Mouse (Mus musculus): Measurements from ENCODE around the gene Slc2a13. TPM values are rescaled to one million over a fixed set of nuclear protein-coding genes. Genes with fewer than 3 reads are reported as not detected.
A peak's percentile ranks its signal among the peaks of the same experiment; 100 is the strongest.

Slc2a13 gene
- polyA plus RNA-seq, 1 experiment = 2.0 TPM

DNA sequence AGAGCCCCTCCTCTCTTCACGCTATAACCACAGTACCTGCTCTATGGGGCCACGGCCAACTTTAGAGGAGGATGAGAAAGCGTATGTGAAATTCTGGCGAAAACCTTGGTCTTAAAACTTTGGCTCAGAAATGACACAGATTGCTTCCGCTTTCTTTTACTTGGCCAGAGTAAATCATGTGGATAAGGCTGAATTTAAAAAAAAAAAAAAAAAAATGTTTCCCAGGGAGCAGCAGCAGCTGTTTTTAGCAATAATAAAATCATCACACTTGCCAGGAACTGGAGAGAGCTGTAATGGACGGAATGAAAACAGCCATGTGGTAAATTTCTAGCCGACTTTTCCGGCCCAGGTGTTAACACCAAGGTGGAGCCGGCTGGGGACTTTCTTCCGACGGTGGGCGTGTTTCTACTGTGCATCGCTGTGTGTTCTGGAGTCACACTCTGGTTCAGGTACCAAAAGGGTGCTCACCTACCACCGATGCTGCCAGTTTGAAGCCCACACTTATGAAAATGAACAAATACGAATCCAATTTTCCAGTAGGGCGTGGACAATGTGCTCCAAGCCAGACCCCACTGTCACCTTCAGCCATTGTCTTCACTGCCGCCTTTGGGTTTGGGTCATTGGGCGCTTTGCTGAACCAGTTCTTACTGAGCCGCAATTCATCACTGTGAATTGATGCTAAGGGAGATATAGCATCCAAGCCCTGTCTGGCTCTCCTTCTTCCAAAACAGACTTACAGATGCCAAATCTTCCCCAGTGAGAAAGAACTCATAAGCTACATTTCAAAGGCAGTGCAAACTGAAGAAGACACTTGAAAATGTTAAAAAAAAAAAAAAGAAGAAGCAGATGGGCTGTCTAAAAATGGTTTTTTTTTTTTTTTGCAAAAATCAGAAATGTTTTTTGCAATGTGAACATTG is 258.4 kb downstream of the Slc2a13 start:
- no peak for DNase-seq
- Histone ChIP-seq H3K4me3 (replicated peaks; ENCODE audit: extremely low read depth, low read depth, low read length) (no peak overlapping the region), H3K4me1 (ENCODE audit: control insufficient read depth, insufficient read depth, low read length) (no peaks in the 10 kb centered on the region; the same call in 1 of the 2 replicates)
- 77% methylated on average over 19 of the region's 19 CpGs for WGBS
- no peak for TF ChIP-seq CTCF (IDR thresholded peaks at IDR 0.05; ENCODE audit: insufficient read depth, low read length)
- no peak for TF ChIP-seq POLR2A (IDR thresholded peaks at IDR 0.05; ENCODE audit: borderline replicate concordance, extremely low read depth, low read depth, low read length)

DNA sequence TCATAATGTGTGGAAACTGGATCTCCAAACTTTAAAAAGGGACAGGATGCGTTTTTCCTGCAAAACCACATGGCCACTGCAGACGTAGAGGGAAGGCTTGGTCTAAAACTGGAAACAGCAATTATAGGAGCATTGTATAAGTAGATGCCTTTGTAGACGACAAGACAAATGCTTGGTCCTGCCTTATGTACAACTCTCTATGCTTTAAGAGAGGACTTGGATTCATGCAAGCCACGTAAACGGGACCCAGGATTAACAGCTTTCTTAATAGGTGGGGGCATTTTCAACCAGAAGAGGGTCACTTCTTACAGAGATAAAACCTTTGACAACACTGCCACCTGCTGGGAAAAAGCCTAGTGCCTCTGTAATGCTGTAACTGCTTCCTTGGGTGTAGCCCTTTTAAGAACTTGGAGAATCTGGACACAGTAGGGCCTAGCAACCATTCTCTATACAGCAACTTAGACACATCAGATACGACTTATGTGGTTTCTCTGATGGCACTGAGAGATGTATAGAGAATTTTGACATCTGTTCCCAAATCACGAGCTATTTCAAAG is 268.7 kb downstream of the Slc2a13 start:
- TF ChIP-seq CTCF (IDR thresholded peaks at IDR 0.05; ENCODE audit: insufficient read depth, low read length) = peak; percentile 32; the same call in 1 of the 2 replicates
- no peak for TF ChIP-seq POLR2A (IDR thresholded peaks at IDR 0.05; ENCODE audit: borderline replicate concordance, extremely low read depth, low read depth, low read length)
- Histone ChIP-seq H3K4me1 (ENCODE audit: control insufficient read depth, insufficient read depth, low read length) (no peaks in the 10 kb centered on the region; the same call in 1 of the 2 replicates), H3K4me3 (replicated peaks; ENCODE audit: extremely low read depth, low read depth, low read length) (no peak overlapping the region)
- DNase-seq = no peak
- WGBS = 45% methylated on average over 7 of the region's 7 CpGs

DNA sequence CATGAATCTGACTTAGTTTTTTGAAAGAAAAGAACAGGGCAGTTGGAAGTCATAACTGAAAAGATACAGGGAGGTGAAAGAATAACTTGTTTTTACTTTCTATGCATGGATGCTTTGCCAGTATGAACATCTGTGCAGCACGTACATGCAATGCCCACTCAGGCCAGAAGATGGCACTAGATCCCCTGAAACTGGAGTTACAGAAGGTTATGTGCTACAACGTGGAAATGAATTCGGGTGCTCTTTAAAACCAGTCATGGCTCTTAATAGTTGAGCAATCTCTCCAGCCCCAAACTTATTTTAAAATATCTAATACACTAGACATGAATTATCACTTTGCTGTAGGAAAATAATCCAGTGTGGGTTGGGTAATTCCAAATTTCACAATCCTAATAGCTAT is 271.7 kb downstream of the Slc2a13 start:
- TF ChIP-seq CTCF (IDR thresholded peaks at IDR 0.05; ENCODE audit: insufficient read depth, low read length) (peak; percentile 61; the same call in 1 of the 2 replicates), POLR2A (IDR thresholded peaks at IDR 0.05; ENCODE audit: borderline replicate concordance, extremely low read depth, low read depth, low read length) (no peak)
- peak; percentile 85 for DNase-seq

DNA sequence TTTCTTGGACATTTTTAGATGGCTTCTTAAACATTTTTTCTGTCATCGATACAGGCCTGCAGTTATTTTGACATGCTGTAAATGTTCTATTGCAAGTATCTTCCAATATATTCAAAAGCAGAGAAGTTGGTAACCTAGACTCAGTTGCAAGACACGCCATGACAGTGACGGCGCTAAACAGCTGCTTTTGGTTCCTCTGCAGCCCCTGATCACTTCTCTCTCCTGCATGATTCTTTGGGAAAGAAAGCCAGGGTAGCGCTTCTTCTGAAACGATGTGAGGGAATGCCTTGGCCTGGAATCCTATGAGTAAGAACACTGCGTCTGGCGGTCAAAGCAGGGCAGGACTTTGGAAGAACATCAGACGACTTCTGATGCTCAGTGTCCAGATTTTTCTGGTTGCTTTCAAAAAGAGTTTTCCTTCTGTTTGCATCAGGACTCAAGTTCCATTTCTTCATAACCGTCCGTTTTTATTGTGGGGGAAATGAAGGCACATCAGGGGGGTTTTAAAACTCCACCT is 273.7 kb downstream of the Slc2a13 start:
- H3K4me3 ChIP-seq (replicated peaks; ENCODE audit: extremely low read depth, low read depth, low read length) = no peak overlapping the region
- no peak for TF ChIP-seq POLR2A (IDR thresholded peaks at IDR 0.05; ENCODE audit: borderline replicate concordance, extremely low read depth, low read depth, low read length)
- no peak for TF ChIP-seq CTCF (IDR thresholded peaks at IDR 0.05; ENCODE audit: insufficient read depth, low read length)
- peaks cover 3% of the 10 kb centered on the region for H3K4me1 ChIP-seq (ENCODE audit: control insufficient read depth, insufficient read depth, low read length)
- WGBS = 75% methylated on average over 11 of the region's 11 CpGs
- DNase-seq = no peak

More for the DNA sequence above, 271.7 kb downstream of the Slc2a13 start:
- H3K4me3 ChIP-seq (replicated peaks; ENCODE audit: extremely low read depth, low read depth, low read length) = no peak overlapping the region
- 2% methylated on average over 3 of the region's 3 CpGs for whole genome bisulfite sequencing
- peaks cover 3% of the 10 kb centered on the region for H3K4me1 ChIP-seq (ENCODE audit: control insufficient read depth, insufficient read depth, low read length)

DNA sequence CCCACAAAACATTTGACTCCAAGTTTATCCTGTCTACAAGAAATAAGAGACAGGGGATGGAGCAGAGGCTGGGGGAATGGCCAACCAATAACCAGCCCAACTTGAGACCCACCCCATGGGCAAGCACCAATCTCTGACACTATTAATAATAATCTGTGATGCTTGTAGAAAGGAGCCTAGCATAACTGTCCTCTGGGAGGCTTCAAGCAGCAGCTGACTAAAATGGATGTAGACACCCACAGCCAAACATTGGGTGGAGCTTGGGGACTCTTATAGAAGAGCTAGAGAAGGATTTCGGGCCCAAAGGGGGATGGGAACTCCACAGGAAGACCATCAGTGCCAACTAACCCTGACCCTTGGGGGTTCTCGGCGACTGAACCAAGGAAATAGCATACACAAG is 289.6 kb downstream of the Slc2a13 start:
- TF ChIP-seq POLR2A (IDR thresholded peaks at IDR 0.05; ENCODE audit: borderline replicate concordance, extremely low read depth, low read depth, low read length) = no peak
- TF ChIP-seq CTCF (IDR thresholded peaks at IDR 0.05; ENCODE audit: insufficient read depth, low read length) = no peak
- no peak overlapping the region for H3K4me3 ChIP-seq (replicated peaks; ENCODE audit: extremely low read depth, low read depth, low read length)
- DNase-seq = no peak
- 71% methylated on average over 3 of the region's 3 CpGs for WGBS
- no peaks in the 10 kb centered on the region; the same call in 1 of the 2 replicates for H3K4me1 ChIP-seq (ENCODE audit: control insufficient read depth, insufficient read depth, low read length)

DNA sequence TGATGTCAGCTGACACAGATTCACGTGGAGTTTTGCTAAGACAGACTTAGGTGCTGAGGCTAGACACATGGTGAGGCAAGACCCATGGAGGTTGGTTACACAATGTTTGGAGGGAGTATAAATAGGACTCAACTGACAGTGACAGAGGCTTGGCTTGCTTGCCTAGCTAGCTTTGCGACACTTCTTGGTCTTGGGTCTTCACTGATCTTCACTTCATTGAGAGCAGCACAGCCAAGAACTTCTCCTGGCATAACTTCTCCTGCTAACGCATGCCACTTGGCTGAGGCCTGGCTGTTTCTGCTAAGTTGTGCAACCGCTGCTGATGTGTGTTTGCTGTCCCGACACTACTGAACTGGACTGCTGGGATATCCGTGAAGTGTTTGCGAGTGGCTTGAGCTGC is 290.2 kb downstream of the Slc2a13 start:
- 49% methylated on average over 7 of the region's 7 CpGs for whole genome bisulfite sequencing
- no peak overlapping the region for H3K4me3 ChIP-seq (replicated peaks; ENCODE audit: extremely low read depth, low read depth, low read length)
- DNase-seq = peak; percentile 33
- no peaks in the 10 kb centered on the region; the same call in 1 of the 2 replicates for H3K4me1 ChIP-seq (ENCODE audit: control insufficient read depth, insufficient read depth, low read length)
- TF ChIP-seq CTCF (IDR thresholded peaks at IDR 0.05; ENCODE audit: insufficient read depth, low read length) = no peak
- no peak for TF ChIP-seq POLR2A (IDR thresholded peaks at IDR 0.05; ENCODE audit: borderline replicate concordance, extremely low read depth, low read depth, low read length)

DNA sequence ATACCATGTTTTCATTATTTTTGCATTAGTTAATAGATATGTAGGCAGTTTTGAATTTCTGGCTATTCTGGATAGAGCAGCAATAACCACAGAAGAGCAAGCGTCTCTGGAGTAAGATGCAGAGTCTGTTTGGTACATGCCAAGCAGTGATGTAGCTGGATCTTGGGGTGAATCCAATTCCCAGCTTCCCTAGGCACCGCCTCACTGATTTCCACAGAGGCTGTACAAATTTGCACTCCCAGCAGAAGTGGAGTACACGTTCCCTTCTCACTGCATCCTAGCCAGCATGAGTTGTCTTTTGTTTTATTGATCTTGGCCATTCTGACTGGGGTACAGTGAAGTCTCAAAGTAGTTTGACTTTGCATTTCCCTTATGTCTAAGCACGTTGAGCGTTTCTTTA is 291.5 kb downstream of the Slc2a13 start:
- TF ChIP-seq POLR2A (IDR thresholded peaks at IDR 0.05; ENCODE audit: borderline replicate concordance, extremely low read depth, low read depth, low read length) (no peak), CTCF (IDR thresholded peaks at IDR 0.05; ENCODE audit: insufficient read depth, low read length) (no peak)
- WGBS = 76% methylated on average over 5 of the region's 5 CpGs
- DNase-seq = no peak

DNA sequence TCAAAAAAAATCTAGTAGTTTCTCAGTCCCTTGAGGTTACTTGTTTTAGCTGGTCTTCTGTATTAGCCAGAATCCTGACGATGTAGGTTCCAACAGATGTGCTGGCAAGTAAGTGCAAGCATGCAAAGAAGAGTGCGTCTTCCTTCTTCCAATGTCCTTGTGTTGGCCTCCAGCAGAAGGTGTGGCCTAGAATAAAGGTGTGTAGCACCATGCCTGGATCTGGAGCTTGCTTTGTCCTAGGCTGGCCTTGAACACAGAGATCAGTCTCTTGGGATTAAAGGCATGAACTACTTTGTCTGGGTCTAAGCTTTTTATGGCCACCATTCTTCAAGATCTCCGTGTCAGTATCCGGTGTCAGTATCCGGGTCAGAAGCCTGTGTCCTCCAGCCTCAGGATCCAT is 293.5 kb downstream of the Slc2a13 start:
- Histone ChIP-seq H3K4me3 (replicated peaks; ENCODE audit: extremely low read depth, low read depth, low read length) (no peak overlapping the region), H3K4me1 (ENCODE audit: control insufficient read depth, insufficient read depth, low read length) (no peaks in the 10 kb centered on the region; the same call in 1 of the 2 replicates)
- no peak for DNase-seq
- WGBS = 96% methylated on average over 5 of the region's 5 CpGs
- no peak for TF ChIP-seq POLR2A (IDR thresholded peaks at IDR 0.05; ENCODE audit: borderline replicate concordance, extremely low read depth, low read depth, low read length)
- no peak for TF ChIP-seq CTCF (IDR thresholded peaks at IDR 0.05; ENCODE audit: insufficient read depth, low read length)

More for the DNA sequence above, 291.5 kb downstream of the Slc2a13 start:
- Histone ChIP-seq H3K4me1 (ENCODE audit: control insufficient read depth, insufficient read depth, low read length) (no peaks in the 10 kb centered on the region; the same call in 1 of the 2 replicates), H3K4me3 (replicated peaks; ENCODE audit: extremely low read depth, low read depth, low read length) (no peak overlapping the region)

DNA sequence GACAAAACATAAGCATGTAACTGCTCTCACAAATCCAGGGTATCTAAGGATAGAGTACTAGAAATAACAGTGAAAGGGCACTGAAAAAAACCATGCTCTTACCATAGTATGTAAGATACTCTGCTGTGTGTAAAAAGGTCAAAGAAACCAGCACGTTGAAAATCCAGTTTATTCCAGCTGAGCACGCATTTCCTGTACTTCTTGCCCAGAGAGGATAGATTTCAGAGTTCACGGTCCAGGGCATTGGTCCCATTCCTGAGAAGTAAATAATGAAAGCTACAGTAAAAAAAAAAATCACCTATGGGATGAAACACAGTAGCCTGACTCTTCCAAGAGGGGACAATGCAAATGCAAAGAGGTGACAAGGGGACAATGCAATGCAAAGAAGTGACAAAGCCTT is 297.1 kb downstream of the Slc2a13 start:
- Histone ChIP-seq H3K4me1 (ENCODE audit: control insufficient read depth, insufficient read depth, low read length) (no peaks in the 10 kb centered on the region), H3K4me3 (replicated peaks; ENCODE audit: extremely low read depth, low read depth, low read length) (no peak overlapping the region)
- TF ChIP-seq POLR2A (IDR thresholded peaks at IDR 0.05; ENCODE audit: borderline replicate concordance, extremely low read depth, low read depth, low read length) (no peak), CTCF (IDR thresholded peaks at IDR 0.05; ENCODE audit: insufficient read depth, low read length) (no peak)
- WGBS = 36% methylated on average over 3 of the region's 3 CpGs
- DNase-seq = no peak
